Mouse (Mus musculus) forebrain, embryonic 14.5 days (tissue): Measurements from ENCODE around the gene Usp3. TPM values are rescaled to one million over a fixed set of nuclear protein-coding genes. Genes with fewer than 3 reads are reported as not detected.

Source experiments
- ATAC-seq: fragments of 200-750 bp; cut with Nextera tagmentation; 2 replicates; pipeline ENCODE4 v1.8.0; 2017; ENCODE audit warnings: mild to moderate bottlenecking, moderate library complexity
- DNase-seq: peaks from one replicate; pipeline ENCODE4 v3.0.0-alpha.2; 2015; ENCODE audit warnings: low spot score
- H3K27ac ChIP-seq: fragments of 300-500 bp; sonication (generic); 2 replicates; pipeline ENCODE4 v1.5.1; 2014; ENCODE audit warnings: low read depth, mild to moderate bottlenecking, control low read depth, low read length, moderate library complexity
- H3K27me3 ChIP-seq: fragments of 300-500 bp; sonication (generic); replicated peaks from 2 replicates; pipeline ENCODE4 v1.6.1; 2014; ENCODE audit warnings: low read length, control low read depth, mixed read lengths; ENCODE audit not compliant: control insufficient read depth, insufficient read depth
- H3K36me3 ChIP-seq: fragments of 300-500 bp; sonication (generic); 2 replicates; pipeline ENCODE4 v1.6.1; 2014; ENCODE audit warnings: low read length, control low read depth; ENCODE audit not compliant: control insufficient read depth, insufficient read depth
- H3K4me1 ChIP-seq: fragments of 300-500 bp; sonication (generic); 2 replicates; pipeline ENCODE4 v1.6.1; 2014; ENCODE audit warnings: antibody characterized with exemption, low read length, control low read depth; ENCODE audit not compliant: control insufficient read depth, insufficient read depth
- H3K4me2 ChIP-seq: fragments of 300-500 bp; sonication (generic); 2 replicates; pipeline ENCODE4 v1.6.1; 2014; ENCODE audit warnings: mild to moderate bottlenecking, control low read depth, low read length
- H3K4me3 ChIP-seq: fragments of 300-500 bp; sonication (generic); 2 replicates; pipeline ENCODE4 v1.5.1; 2014; ENCODE audit warnings: low read depth, low read length, control low read depth
- H3K9ac ChIP-seq: fragments of 300-500 bp; sonication (generic); 2 replicates; pipeline ENCODE4 v1.6.1; 2014; ENCODE audit warnings: mild to moderate bottlenecking, low read length, control low read depth, moderate library complexity
- H3K9me3 ChIP-seq: fragments of 300-500 bp; sonication (generic); replicated peaks from 2 replicates; pipeline ENCODE4 v1.6.1; 2016; ENCODE audit warnings: low read length, control low read depth, mixed read lengths; ENCODE audit not compliant: control insufficient read depth
- WGBS: fragments of 180-500 bp; shearing (Covaris S2); extraction: QIAGEN DNeasy Blood & Tissue Kit; methylation state at CpG from one replicate; pipeline ENCODE4 v1.1.7; 2014; 5-methylcytosine and 5-hydroxymethylcytosine counted together
- polyA plus RNA-seq: library from polyadenylated mRNA; unstranded; fragments of >200 nt; fragmentation: Nextera tagmentation; extraction: Ambion mirVana; gene quantifications from 2 replicates; pipeline ENCODE4 v1.2.1, GENCODE M21; 2014

Usp3 gene
- polyA plus RNA-seq, 1 experiment from 2014 or later: 134 TPM

DNA sequence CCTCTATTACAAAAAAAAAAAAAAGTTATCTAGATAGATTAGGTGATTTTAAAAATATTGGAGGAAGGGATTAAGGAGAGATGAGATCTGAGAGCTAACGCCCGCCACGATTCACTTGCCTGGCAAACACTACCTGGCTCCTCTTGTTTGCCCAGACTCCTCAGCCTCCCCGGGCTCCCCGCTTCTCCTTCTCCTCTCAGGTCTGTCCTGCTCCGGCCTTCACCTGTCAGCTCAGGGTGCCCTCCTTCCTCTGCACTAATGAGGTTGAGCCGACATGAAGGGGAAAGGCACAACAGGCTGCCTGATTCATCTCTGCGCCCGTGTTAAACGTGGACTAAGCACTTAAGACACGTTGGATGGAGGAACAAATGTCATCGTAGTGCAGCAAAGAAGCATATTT is 13.9 kb upstream of the Usp3 start:
- no peak overlapping the region for H3K9ac ChIP-seq
- H3K4me2 ChIP-seq: no peak overlapping the region

DNA sequence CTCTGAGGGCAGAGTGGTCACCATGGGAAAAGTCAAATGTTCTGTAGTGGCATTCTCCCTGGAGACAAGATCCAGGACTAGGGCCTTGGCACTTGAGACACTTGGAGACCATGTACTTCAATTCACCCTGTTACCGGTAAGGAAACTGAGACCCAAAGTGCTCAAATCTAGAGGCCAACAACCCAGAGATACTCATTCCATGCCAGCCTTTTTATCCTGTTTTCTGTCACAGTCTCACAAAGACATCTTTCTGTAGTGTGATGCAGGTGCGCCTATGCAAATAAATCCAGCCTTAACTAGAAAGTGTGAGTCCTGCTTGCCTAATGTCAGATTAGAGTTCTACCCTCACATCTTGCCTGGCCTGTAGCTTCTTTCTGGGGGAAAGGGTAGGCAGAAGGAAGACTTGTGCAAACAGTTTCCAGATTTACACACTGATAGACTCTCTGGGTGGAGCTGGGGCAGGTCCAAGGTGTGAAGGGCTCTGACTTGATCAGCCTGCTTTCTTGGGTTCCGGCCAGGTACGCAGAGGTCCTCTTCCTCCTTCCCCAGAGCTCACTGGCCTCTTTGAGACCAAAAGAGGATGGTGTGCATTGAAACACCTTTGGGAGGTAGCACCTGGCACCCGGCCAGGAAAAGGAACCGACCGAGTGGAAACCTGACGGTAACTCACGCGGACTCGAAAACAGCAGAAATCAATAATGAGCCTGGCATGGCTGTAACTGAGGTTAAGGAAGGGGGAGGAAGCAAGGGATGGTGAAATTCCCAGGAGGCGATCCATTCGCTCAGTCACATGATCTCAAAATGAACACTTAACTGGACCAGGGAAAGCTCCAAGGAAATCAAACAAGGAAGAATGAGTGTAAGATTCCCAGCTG is 13.2 kb upstream of the Usp3 start:
- DNase-seq: no peak
- 60% methylated on average over 13 of the region's 13 CpGs for WGBS
- Histone ChIP-seq H3K4me2 (no peak overlapping the region), H3K27ac (no peak overlapping the region), H3K4me3 (no peak overlapping the region), H3K9ac (no peak overlapping the region), H3K9me3 (no peaks in the 10 kb centered on the region), H3K36me3 (no peaks in the 10 kb centered on the region), H3K4me1 (no peaks in the 10 kb centered on the region), H3K27me3 (no peaks in the 10 kb centered on the region)
- ATAC-seq: no peak

More for the DNA sequence above, 13.9 kb upstream of the Usp3 start:
- Histone ChIP-seq H3K4me1 (peaks cover 4% of the 10 kb centered on the region; the same call in 1 of the 2 replicates), H3K27me3 (no peaks in the 10 kb centered on the region), H3K36me3 (no peaks in the 10 kb centered on the region), H3K4me3 (no peak overlapping the region), H3K9me3 (no peaks in the 10 kb centered on the region), H3K27ac (no peak overlapping the region)
- DNase-seq (no peak), ATAC-seq (no peak)
- 66% methylated on average over 12 of the region's 12 CpGs for WGBS

DNA sequence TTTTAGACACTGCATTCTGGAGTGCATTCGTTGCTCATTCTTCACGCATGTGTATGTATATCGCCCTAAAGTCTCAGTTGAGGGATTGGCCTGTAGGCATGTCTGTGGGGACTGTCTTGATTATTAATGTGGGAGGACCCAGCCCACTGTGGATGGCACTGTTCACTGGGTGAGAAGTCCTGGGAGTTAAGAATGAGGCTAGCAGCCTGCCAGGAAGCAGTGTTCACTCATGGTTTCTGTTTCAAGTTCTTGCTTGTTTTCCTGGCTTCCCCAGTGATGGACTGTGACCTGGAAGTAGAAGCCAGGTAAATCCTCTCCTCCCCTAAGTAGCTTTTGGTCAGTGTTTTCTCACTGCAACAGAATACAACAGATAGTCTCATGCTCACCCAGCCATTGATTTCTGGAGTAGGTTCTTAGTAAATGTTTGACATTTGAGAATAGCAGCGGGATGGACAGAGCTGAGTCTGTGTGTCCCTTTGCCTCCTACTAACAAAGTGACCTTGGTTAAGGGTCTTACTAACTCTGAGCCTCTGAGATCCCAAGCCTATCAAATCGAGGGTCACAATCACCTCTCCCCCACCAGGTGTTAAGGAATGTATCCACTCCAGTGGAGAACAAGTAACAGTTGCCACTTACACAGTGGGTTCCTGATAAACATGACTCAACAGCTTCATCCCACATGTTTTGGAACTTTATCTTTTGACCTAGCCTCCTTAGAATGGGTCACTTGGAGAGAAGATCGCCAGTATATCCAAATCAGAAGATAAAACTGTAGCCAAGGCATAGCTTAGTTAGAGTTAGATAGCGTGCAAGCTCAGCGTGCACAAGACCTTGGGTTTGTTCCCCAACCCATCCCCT is 11.6 kb upstream of the Usp3 start:
- Histone ChIP-seq H3K4me1 (no peaks in the 10 kb centered on the region), H3K9ac (no peak overlapping the region), H3K9me3 (no peaks in the 10 kb centered on the region), H3K4me2 (no peak overlapping the region), H3K27me3 (no peaks in the 10 kb centered on the region), H3K4me3 (no peak overlapping the region), H3K27ac (no peak overlapping the region), H3K36me3 (no peaks in the 10 kb centered on the region)
- no peak for ATAC-seq
- no peak for DNase-seq
- WGBS: 88% methylated on average over 8 of the region's 8 CpGs

DNA sequence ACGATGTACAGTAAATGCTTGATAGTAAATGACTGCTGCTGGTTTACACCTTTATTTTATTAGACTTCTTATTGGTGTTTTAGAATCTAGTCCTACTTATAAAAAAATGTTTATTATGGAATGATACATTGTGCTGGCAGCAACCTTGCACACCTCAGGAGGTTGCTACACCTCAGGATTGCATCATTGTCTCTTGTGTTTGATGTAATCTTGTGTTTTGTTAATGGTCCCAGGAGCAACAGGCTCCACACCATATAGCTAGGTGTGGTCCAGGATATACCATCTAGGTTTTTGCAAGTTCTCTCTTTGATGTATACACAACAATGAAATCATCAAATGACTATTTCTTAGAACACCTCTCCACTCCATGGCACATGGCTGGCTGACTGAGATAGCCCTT is 11.0 kb upstream of the Usp3 start:
- no peak for ATAC-seq
- Histone ChIP-seq H3K9ac (no peak overlapping the region), H3K4me3 (no peak overlapping the region), H3K27me3 (no peaks in the 10 kb centered on the region), H3K36me3 (no peaks in the 10 kb centered on the region), H3K27ac (no peak overlapping the region), H3K4me1 (no peaks in the 10 kb centered on the region), H3K9me3 (no peaks in the 10 kb centered on the region), H3K4me2 (no peak overlapping the region)
- no peak for DNase-seq
- WGBS: 83% methylated on average over 1 of the region's 1 CpGs

DNA sequence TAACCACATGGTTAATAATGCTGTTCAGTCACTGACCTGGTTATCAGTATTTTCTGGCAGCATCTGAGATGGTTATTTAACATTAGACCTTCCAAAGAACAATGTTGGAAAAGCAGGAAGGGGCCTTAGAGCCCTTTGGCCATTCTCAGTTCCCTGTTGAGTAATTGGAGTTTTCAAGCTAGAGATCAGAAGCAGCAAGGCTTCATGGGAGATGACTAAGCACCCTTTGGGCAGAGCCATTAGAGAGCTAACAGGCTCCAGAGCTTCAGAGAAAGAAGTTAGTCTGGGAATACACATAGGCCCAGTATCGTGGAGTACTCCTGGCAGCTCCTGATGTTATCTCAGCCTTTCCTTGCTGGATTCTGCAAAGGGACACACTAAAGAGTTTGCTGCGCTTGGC is 8.1 kb upstream of the Usp3 start:
- no peak overlapping the region for H3K27ac ChIP-seq
- ATAC-seq (no peak), DNase-seq (no peak)
- no peak overlapping the region for H3K4me3 ChIP-seq
- H3K4me1 ChIP-seq: peaks cover 9% of the 10 kb centered on the region; the same call in 1 of the 2 replicates
- WGBS: 88% methylated on average over 2 of the region's 2 CpGs
- no peaks in the 10 kb centered on the region for H3K27me3 ChIP-seq
- H3K4me2 ChIP-seq: no peak overlapping the region
- no peak overlapping the region for H3K9ac ChIP-seq
- no peaks in the 10 kb centered on the region for H3K36me3 ChIP-seq
- no peaks in the 10 kb centered on the region for H3K9me3 ChIP-seq

DNA sequence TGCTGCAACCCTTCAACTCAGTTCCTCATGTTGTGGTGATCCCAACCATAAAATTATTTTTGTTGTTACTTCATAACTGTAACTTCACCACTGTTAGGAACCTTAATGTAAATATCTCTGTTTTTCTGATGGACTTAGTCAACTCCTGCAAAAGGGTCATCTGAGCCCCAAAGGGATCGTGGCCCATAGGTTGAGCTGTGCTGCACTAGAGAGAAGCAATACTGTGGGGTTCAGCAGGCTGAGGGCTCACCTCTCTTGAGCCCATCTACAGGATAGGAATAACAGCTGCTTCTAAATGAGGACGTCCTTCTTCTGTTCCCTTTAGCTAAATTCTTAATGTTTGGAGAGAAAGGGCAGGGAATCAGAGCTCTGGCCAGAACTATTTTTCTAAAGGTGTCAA is 7.6 kb upstream of the Usp3 start:
- peaks cover 13% of the 10 kb centered on the region for H3K4me1 ChIP-seq
- no peak overlapping the region for H3K4me2 ChIP-seq
- 83% methylated on average over 2 of the region's 2 CpGs for WGBS
- H3K27me3 ChIP-seq: no peaks in the 10 kb centered on the region
- ATAC-seq (no peak), DNase-seq (no peak)
- no peaks in the 10 kb centered on the region for H3K9me3 ChIP-seq
- H3K27ac ChIP-seq: no peak overlapping the region
- no peaks in the 10 kb centered on the region for H3K36me3 ChIP-seq
- H3K9ac ChIP-seq: no peak overlapping the region
- H3K4me3 ChIP-seq: no peak overlapping the region

DNA sequence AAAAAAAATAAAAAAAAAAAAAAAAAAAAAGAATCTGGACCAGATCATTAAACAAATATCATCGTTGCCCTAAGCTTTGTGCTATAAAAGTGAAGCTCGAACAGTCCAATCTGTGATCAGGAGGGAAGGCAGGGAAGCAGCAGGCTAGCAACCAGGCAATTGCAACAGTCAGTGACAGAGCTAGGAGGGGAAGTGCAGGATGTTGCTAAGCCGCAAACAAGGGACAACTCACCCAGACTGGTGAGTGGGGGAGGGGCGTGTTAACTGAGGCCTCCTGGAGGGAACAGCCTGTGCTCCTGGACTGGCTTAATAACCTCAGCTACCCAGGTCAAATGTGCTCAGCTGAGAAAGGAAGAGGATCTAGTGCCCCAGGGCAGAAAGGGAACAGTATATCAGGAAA is 6.6 kb upstream of the Usp3 start:
- Histone ChIP-seq H3K27ac (no peak overlapping the region), H3K9ac (no peak overlapping the region), H3K4me1 (peaks cover 13% of the 10 kb centered on the region), H3K4me2 (no peak overlapping the region), H3K9me3 (no peaks in the 10 kb centered on the region), H3K4me3 (no peak overlapping the region), H3K36me3 (no peaks in the 10 kb centered on the region), H3K27me3 (no peaks in the 10 kb centered on the region)
- ATAC-seq: no peak
- 12% methylated on average over 4 of the region's 4 CpGs for WGBS
- DNase-seq: peak; percentile 24

DNA sequence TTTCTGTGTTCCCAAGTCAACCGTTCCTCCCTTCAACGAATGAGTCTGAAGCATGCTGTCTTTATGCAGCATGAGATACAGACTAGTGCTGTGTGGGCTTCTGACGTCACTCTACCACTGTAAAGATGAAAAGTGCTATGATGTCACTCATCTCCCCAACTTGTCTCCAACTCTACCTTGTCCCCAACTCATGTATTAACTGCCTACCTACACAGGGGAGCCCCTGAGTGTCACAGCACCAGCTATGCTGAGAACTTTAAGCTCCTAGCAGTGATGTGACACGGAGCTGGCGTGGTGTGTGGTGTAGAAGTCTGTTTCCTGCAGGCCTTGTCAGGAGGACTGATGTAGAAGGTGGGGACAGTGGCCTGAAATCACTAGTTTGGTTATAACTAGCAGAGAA is 5.7 kb upstream of the Usp3 start:
- Histone ChIP-seq H3K36me3 (no peaks in the 10 kb centered on the region), H3K9ac (no peak overlapping the region), H3K4me3 (no peak overlapping the region), H3K4me1 (peaks cover 13% of the 10 kb centered on the region), H3K27me3 (no peaks in the 10 kb centered on the region), H3K4me2 (no peak overlapping the region), H3K27ac (no peak overlapping the region), H3K9me3 (no peaks in the 10 kb centered on the region)
- ATAC-seq: no peak
- DNase-seq: no peak
- WGBS: 45% methylated on average over 5 of the region's 5 CpGs
